Mouse (Mus musculus) liver, embryonic 15.5 days (tissue): Measurements from ENCODE around the gene Birc2. TPM values are rescaled to one million over a fixed set of nuclear protein-coding genes. Genes with fewer than 3 reads are reported as not detected.
"Not testable (repeated sequence)": the region's sequence is repeated elsewhere in the genome, so short reads cannot be mapped to it uniquely, and the experiment has no call there.

Source experiments
- ATAC-seq: fragments of 200-750 bp; cut with Nextera tagmentation; 2 replicates; pipeline ENCODE4 v1.8.0; 2017; ENCODE audit warnings: moderate number of reproducible peaks, mild to moderate bottlenecking, moderate library complexity; ENCODE audit not compliant: insufficient read depth
- H3K27ac ChIP-seq: fragments of 300-500 bp; sonication (generic); replicated peaks from 2 replicates; pipeline ENCODE4 v1.5.1; 2015; ENCODE audit warnings: mild to moderate bottlenecking, inconsistent platforms
- H3K27me3 ChIP-seq: fragments of 300-500 bp; sonication (generic); 2 replicates; pipeline ENCODE4 v1.6.1; 2015; ENCODE audit warnings: mild to moderate bottlenecking, inconsistent platforms
- H3K36me3 ChIP-seq: fragments of 300-500 bp; sonication (generic); replicated peaks from 2 replicates; pipeline ENCODE4 v1.6.1; 2015; ENCODE audit warnings: moderate library complexity, mild to moderate bottlenecking, inconsistent platforms
- H3K4me1 ChIP-seq: fragments of 300-500 bp; sonication (generic); replicated peaks from 2 replicates; pipeline ENCODE4 v1.6.1; 2015; ENCODE audit warnings: inconsistent platforms
- H3K4me2 ChIP-seq: fragments of 300-500 bp; sonication (generic); 2 replicates; pipeline ENCODE4 v1.6.1; 2015; ENCODE audit warnings: moderate library complexity, mild to moderate bottlenecking, inconsistent platforms
- H3K4me3 ChIP-seq: fragments of 300-500 bp; sonication (generic); replicated peaks from 2 replicates; pipeline ENCODE4 v1.5.1; 2015; ENCODE audit warnings: mild to moderate bottlenecking, inconsistent platforms
- H3K9ac ChIP-seq: fragments of 300-500 bp; sonication (generic); 2 replicates; pipeline ENCODE4 v1.6.1; 2015; ENCODE audit warnings: moderate library complexity, mild to moderate bottlenecking, inconsistent platforms
- H3K9me3 ChIP-seq: fragments of 300-500 bp; sonication (generic); replicated peaks from 2 replicates; pipeline ENCODE4 v1.6.1; 2016; ENCODE audit warnings: inconsistent platforms
- WGBS: fragments of 180-500 bp; shearing (Covaris S2); methylation state at CpG from one replicate; pipeline ENCODE4 v1.1.7; 2015; ENCODE audit warnings: mixed read lengths; ENCODE audit not compliant: insufficient replicate concordance; 5-methylcytosine and 5-hydroxymethylcytosine counted together
- polyA plus RNA-seq: library from polyadenylated mRNA; unstranded; fragments of >200 nt; fragmentation: Nextera tagmentation; extraction: Ambion mirVana; gene quantifications from 2 replicates; pipeline ENCODE4 v1.2.1, GENCODE M21; 2015

The Birc2 gene
- polyA plus RNA-seq, 1 experiment from 2014 or later, result 13.0 TPM

DNA sequence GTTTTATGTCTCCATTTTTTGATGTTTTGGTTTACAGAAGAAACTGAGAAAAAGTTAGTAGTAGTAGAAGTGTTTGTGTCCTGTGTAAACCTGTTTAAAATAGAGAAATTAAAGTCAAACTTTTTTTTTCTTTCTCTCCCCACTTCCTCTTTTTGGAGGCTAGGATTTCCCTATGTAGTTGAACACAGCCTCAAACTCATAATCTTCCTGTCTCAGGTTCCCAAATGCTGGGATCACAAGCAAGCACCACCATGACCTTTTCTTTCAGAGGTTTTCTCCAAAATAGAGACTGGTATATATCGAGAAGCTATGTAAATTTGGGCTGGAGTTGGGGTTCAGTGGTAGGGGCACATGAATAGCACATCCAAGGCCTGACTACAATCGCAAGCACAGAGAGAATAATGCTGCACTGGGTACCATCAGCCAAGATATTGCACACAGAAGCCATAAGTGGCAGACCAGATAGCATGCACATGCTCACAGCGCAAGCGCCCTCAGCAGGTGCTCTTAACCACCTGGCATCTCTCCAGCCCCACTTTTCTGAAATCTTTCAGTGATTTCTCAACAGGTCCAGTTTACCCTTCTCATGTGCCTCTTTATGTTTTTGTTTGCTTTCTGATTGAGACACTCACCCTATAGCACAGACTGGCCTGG lies 32.1 kb upstream of the Birc2 start:
- Histone ChIP-seq H3K36me3 (peaks cover 25% of the 10 kb centered on the region), H3K4me1 (peaks cover 29% of the 10 kb centered on the region), H3K27me3 (no peaks in the 10 kb centered on the region), H3K9ac (no peak overlapping the region), H3K4me2 (no peak overlapping the region), H3K4me3 (no peak overlapping the region), H3K9me3 (no peaks in the 10 kb centered on the region), H3K27ac (peak overlapping the region; percentile 55; the same call in 1 of the 2 replicates)
- 47% methylated on average over 4 of the region's 4 CpGs for WGBS
- no peak for ATAC-seq

DNA sequence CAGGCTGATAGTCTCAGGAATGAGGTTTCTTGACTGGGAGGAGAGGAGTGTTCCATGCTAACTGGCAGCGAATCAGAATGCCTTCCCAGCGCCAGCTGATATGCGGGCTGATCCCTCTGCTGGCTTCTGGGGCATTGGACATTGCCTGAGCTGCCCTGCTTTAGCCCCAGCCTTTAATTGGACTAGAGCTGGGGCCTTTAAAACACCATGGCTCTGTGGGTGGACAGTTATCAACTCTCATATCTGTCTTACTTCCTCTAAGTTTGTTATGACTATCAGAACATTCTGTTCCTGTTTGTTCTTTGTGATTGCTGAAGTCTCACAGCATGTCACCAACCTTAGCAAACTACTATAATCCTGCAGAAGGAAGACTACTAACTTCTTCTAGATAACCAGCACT lies 31.1 kb upstream of the Birc2 start:
- H3K9me3 ChIP-seq, result no peaks in the 10 kb centered on the region
- H3K9ac ChIP-seq, result no peak overlapping the region
- H3K27me3 ChIP-seq, result no peaks in the 10 kb centered on the region
- peaks cover 25% of the 10 kb centered on the region for H3K36me3 ChIP-seq
- 63% methylated on average over 3 of the region's 3 CpGs for WGBS
- H3K4me1 ChIP-seq, result peaks cover 22% of the 10 kb centered on the region
- no peak overlapping the region for H3K4me3 ChIP-seq
- H3K4me2 ChIP-seq, result no peak overlapping the region
- H3K27ac ChIP-seq, result no peak overlapping the region
- no peak for ATAC-seq

DNA sequence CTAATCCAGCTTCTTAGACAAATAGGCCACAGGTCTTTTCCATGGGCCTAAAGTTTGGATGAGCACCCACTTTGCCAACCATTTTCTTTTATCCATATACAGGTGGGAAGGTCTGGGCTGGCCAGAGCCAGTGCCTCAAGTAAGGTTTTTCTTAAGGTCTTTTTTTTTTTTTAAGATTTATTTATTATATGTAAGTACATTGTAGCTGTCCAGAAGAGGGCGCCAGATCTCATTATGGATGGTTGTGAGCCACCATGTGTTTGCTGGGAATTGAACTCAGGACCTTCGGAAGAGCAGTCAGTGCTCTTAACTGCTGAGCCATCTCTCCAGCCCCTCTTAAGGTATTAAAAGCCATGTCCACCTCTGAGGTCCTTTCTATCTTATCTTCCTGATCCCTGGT lies 30.1 kb upstream of the Birc2 start:
- H3K27ac ChIP-seq, H3K27me3 ChIP-seq, H3K4me2 ChIP-seq, H3K9ac ChIP-seq, ATAC-seq, H3K4me3 ChIP-seq, H3K9me3 ChIP-seq: not testable (repeated sequence)
- Histone ChIP-seq H3K36me3 (peaks cover 25% of the 10 kb centered on the region), H3K4me1 (peaks cover 14% of the 10 kb centered on the region)
- 66% methylated on average over 2 of the region's 2 CpGs for WGBS

DNA sequence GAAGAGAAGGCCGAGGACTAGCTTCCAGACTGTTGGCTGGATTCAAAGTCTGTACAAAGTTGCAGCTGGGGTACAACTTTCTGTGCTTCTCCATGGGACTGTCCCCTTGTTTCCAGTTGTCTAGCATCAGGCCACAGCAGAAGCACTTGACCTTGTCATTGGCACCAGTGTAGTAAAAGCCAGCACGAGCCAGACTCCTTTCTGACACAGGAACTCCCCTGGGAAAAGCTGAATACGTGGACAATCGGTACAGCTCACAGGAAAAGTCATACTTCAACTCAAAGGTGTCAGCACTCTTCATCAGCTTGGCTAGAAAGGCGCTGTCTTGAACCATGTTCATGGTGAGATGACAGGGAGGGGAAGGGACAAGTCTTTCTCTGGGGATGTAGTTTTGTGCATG lies 24.1 kb upstream of the Birc2 start:
- WGBS, result 75% methylated on average over 5 of the region's 5 CpGs
- Histone ChIP-seq H3K27me3 (no peaks in the 10 kb centered on the region), H3K27ac (no peak overlapping the region), H3K9me3 (no peaks in the 10 kb centered on the region), H3K9ac (no peak overlapping the region), H3K4me2 (no peak overlapping the region), H3K4me3 (no peak overlapping the region), H3K4me1 (no peaks in the 10 kb centered on the region), H3K36me3 (peaks cover 30% of the 10 kb centered on the region)
- no peak for ATAC-seq

DNA sequence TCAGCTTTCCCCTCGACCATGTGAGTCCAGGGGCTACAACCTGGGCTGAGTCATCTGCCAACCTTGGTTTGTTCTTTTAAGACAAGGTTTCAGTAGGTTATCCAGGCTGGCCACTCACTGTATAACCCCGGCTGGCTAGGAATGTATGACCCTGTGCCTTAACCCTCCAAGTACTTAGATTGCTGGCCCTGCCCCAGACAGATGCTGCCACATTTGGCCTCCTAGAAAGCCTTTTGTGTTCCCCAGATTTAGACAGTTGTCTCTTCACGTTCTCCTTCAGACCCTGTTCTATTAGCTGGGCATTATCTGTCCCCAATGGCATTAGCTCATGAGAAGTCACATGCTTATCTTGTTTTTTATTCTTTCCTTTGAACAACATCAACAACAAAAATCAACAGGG lies 19.0 kb upstream of the Birc2 start:
- H3K9ac ChIP-seq, result no peak overlapping the region
- no peaks in the 10 kb centered on the region for H3K27me3 ChIP-seq
- no peak overlapping the region for H3K4me2 ChIP-seq
- 47% methylated on average over 3 of the region's 3 CpGs for WGBS
- H3K36me3 ChIP-seq, result peaks cover 25% of the 10 kb centered on the region; the same call in 1 of the 2 replicates
- H3K27ac ChIP-seq, result no peak overlapping the region
- ATAC-seq, result no peak
- no peaks in the 10 kb centered on the region for H3K9me3 ChIP-seq
- no peaks in the 10 kb centered on the region for H3K4me1 ChIP-seq
- H3K4me3 ChIP-seq, result no peak overlapping the region

DNA sequence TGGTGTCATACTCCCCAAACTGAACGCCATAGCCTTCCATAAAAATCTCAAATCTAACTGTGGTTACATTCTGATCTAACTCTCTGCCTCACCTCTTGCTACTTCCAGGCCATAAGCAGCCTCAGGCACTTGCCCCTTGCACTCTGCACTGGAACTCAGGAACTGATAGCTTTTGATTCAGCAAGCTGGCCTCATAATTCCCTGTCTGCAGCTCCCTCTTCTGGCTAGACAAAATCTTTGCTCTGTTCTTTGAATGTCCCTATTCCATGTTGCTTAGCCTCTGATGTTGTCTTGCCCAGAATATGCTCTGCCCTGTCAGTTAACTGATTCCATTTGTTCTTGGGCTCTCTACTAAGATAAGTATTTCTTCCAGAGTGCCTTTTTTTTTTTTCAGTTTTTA lies 18.5 kb upstream of the Birc2 start:
- Histone ChIP-seq H3K4me1 (no peaks in the 10 kb centered on the region), H3K4me3 (no peak overlapping the region), H3K9ac (no peak overlapping the region), H3K27ac (no peak overlapping the region), H3K36me3 (peaks cover 26% of the 10 kb centered on the region; the same call in 1 of the 2 replicates), H3K4me2 (no peak overlapping the region), H3K27me3 (no peaks in the 10 kb centered on the region), H3K9me3 (no peaks in the 10 kb centered on the region)
- 50% methylated on average over 1 of the region's 1 CpGs for WGBS
- no peak for ATAC-seq

DNA sequence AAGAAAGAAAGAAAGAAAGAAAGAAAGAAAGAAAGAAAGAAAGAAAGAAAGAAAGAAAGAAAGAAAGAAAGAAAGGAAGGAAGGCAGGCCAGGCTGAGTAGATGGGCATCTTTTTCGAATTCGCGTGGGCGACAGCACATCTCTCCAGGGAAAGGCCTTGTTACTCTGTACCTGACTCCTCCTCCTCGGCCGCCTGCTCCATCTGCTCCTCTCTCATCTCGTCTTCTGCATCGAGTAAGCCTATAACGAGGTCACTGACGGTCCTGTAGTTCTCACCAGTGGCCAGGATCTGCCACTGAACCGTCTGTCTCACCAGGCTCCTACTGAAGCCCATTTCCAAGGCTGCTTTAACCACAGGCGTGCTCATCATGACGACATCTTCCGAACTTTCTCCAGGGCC lies 17.3 kb upstream of the Birc2 start:
- H3K4me1 ChIP-seq, ATAC-seq, H3K9me3 ChIP-seq, H3K27me3 ChIP-seq, H3K27ac ChIP-seq, H3K4me2 ChIP-seq, H3K9ac ChIP-seq, H3K4me3 ChIP-seq: not testable (repeated sequence)
- peaks cover 24% of the 10 kb centered on the region; the same call in 1 of the 2 replicates for H3K36me3 ChIP-seq
- 86% methylated on average over 14 of the region's 14 CpGs for WGBS

DNA sequence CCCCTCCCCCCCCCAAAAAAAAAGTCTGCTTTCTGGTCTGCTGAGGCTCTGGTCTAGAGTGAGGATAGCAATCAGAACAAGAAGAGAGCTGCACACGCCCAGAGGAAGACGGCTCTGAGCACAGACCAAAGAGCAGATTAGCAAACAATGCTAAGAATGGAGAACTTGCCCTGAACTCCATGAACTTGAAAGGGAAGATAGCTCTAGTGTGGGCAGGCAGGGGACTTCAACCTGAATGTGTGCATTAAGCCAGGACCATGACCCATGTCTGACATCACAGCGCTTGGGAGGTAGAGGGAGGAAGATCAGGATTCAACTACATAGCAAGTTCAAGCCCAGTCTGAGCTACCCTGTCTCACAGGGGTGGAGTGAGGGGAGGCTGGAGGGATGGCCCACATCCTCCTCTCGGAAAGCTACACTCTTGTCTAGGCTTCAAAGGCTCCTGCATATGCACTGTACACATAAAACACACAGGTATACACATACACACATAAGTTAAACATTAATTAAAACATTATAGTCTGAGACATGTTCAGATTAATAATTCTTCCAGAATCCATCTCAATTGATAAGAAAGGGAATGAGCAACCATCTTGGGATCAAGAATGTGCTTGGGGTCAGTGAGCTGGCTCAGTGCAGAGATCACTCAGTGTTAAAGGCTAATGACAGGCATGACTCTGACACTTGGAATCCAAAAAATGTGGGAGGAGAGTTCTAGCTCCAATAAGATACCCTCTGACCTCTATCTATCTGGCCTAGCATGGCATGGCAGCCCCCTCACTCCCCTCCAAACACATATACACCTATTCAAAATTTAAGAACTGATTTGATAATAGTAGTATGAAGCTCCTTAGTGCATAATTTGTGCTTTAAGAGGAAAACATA lies 15.7 kb upstream of the Birc2 start:
- 52% methylated on average over 4 of the region's 4 CpGs for WGBS
- H3K4me2 ChIP-seq, result no peak overlapping the region
- no peak overlapping the region for H3K9ac ChIP-seq
- no peak for ATAC-seq
- no peaks in the 10 kb centered on the region for H3K4me1 ChIP-seq
- H3K4me3 ChIP-seq, result no peak overlapping the region
- no peak overlapping the region for H3K27ac ChIP-seq
- H3K27me3 ChIP-seq, result no peaks in the 10 kb centered on the region
- H3K9me3 ChIP-seq, result no peaks in the 10 kb centered on the region
- H3K36me3 ChIP-seq, result peaks cover 32% of the 10 kb centered on the region; the same call in 1 of the 2 replicates

DNA sequence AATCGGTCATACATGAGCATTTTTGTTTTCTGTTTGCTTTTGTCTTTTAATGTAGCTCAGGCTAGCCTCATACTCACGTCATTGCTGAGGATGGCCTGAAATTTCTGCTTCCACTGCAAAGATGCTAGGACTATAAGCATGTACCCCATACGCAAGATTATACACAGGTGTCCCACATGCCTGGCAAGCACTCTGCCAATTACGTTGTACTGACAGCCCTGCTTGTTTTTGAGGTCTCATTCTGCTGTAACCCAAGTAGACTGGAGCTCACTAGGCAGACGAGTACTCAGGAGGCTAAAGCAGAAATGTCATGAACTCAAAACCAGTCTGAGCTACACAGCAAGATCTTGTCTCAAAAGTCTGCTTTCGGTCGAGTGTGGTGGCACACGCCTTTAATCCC lies 15.0 kb upstream of the Birc2 start:
- no peaks in the 10 kb centered on the region for H3K9me3 ChIP-seq
- H3K27me3 ChIP-seq, result no peaks in the 10 kb centered on the region
- H3K4me1 ChIP-seq, result no peaks in the 10 kb centered on the region
- H3K36me3 ChIP-seq, result peaks cover 33% of the 10 kb centered on the region; the same call in 1 of the 2 replicates
- no peak overlapping the region for H3K4me2 ChIP-seq
- H3K27ac ChIP-seq, result no peak overlapping the region
- no peak overlapping the region for H3K4me3 ChIP-seq
- 76% methylated on average over 8 of the region's 8 CpGs for WGBS
- ATAC-seq, result no peak
- H3K9ac ChIP-seq, result no peak overlapping the region

DNA sequence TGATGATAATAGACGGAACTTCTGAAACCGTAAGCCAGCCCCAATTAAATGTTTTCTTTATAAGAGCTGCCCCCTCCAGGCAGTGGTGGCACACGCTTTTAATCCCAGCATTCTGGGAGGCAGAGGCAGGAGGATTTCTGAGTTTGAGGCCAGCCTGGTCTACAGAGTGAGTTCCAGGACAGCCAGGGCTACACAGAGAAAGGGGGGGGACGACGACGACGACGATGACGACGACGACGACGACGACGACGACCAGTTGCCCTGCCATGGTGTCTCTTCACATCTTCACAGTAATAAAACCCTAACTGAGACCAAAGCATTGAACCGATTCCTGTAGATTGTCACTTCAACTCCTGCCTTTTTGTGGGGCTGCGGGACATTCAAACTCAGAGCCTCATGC lies 11.3 kb upstream of the Birc2 start:
- Histone ChIP-seq H3K27ac (no peak overlapping the region), H3K4me1 (no peaks in the 10 kb centered on the region), H3K4me3 (no peak overlapping the region), H3K36me3 (peaks cover 27% of the 10 kb centered on the region; the same call in 1 of the 2 replicates), H3K4me2 (no peak overlapping the region), H3K9me3 (no peaks in the 10 kb centered on the region), H3K27me3 (no peaks in the 10 kb centered on the region), H3K9ac (no peak overlapping the region)
- ATAC-seq, result no peak
- 82% methylated on average over 18 of the region's 18 CpGs for WGBS

DNA sequence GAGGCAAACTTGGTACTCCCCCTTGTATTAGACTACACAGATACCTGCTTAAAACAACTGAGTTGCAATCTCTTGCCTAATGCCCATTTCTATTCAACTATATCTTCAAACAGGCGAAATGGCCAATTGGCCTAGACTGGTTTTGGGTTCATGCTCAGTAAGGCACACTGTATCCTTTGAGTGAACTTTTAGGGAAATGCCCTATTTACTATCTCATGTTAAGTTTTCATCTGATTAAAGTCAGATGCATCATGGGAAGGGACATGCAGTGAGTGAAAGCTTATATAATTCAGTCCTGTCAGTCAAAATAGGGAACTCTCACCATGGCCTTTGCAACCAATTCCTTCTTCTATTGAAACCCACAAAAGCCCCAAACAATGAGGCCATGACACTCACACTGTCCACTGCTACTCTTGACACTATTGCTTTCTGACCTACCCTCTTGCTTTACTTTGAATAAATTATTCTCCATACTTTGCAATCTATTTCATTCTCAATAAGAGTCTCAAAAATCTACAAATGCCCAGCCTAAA lies 9.9 kb upstream of the Birc2 start:
- no peak overlapping the region for H3K9ac ChIP-seq
- WGBS, result 55% methylated on average over 1 of the region's 1 CpGs
- ATAC-seq, result no peak
- H3K4me3 ChIP-seq, result no peak overlapping the region
- no peak overlapping the region for H3K27ac ChIP-seq
- H3K9me3 ChIP-seq, result no peaks in the 10 kb centered on the region
- H3K4me1 ChIP-seq, result no peaks in the 10 kb centered on the region
- no peaks in the 10 kb centered on the region for H3K27me3 ChIP-seq
- H3K4me2 ChIP-seq, result no peak overlapping the region
- H3K36me3 ChIP-seq, result peaks cover 24% of the 10 kb centered on the region; the same call in 1 of the 2 replicates
